Mouse (Mus musculus): ENCODE measurements around the gene 9330161L09Rik. TPM values are rescaled to one million over a fixed set of nuclear protein-coding genes. Genes with fewer than 3 reads are reported as not detected.

The 9330161L09Rik gene
- polyA plus RNA-seq, 1 experiment: 1.1 TPM

DNA sequence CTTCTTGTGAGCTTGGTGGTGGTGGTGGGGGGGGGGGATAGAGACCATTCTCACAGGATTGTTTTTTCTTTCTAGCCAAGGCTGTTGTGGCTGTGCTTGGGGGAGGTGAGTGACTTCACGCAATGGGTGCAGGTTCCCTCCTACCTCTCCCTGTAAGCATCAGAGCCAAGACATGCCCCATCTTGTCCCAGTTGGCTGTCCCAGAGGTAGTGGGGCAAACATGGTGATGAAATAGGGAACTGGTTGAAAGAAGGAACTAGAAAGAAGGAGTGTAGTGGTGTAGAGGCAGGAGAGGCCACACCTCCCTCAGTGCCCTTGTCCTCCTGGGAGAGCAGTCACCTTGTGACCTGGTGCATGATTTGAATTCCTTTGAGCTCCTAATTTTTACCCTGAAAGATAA is 30.0 kb upstream of the 9330161L09Rik start:
- no peak for DNase-seq (ENCODE audit: low read depth in 1 of 2, low spot score in 2 of 2)
- 0 out of 2 replicates have a peak overlapping the region, but pooled peaks have one; percentile 7 for H3K27ac ChIP-seq (ENCODE audit: insufficient read depth, low read length)
- H3K36me3 ChIP-seq (ENCODE audit: control insufficient read depth, insufficient read depth, low read length): peaks cover 25% of the 10 kb centered on the region
- peaks cover 19% of the 10 kb centered on the region; the same call in 1 of the 2 replicates for H3K4me1 ChIP-seq (ENCODE audit: control insufficient read depth, insufficient read depth, insufficient read length)
- no peak overlapping the region for H3K4me3 ChIP-seq (ENCODE audit: extremely low read depth, insufficient read depth, insufficient read length)
- TF ChIP-seq POLR2A (IDR thresholded peaks at IDR 0.05; ENCODE audit: low read depth, low read length) (no peak), CTCF (IDR thresholded peaks at IDR 0.05; ENCODE audit: extremely low read depth, insufficient read depth, insufficient read length, insufficient replicate concordance) (no peak)
- no peaks in the 10 kb centered on the region for H3K27me3 ChIP-seq (ENCODE audit: control insufficient read depth, insufficient read depth, low read length)
- 93% methylated on average over 1 of the region's 1 CpGs for WGBS

DNA sequence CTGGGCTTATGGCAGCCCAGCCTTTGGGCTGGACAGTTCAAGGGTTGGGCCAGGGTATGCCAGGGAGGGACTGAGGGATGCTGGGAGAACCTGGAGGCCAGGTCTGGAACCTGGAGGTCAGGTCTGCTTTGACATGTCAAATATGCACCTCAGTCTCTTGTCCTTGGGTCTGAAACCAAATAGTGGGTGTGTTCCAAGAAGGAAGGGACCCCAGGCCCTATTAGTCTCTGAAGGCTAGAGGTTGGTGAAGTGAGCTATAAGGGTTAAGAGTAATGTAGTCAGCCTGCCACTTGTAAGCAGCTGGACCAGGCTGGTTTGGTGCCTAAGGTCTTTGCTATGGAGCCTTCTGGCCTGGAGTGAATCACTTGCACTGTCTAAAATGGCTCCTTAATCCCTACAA is 27.2 kb upstream of the 9330161L09Rik start:
- peaks cover 17% of the 10 kb centered on the region; the same call in 1 of the 2 replicates for H3K4me1 ChIP-seq (ENCODE audit: control insufficient read depth, insufficient read depth, insufficient read length)
- peak overlapping the region; percentile 50 for H3K4me3 ChIP-seq (ENCODE audit: extremely low read depth, insufficient read depth, insufficient read length)
- peak overlapping the region; percentile 95 for H3K27ac ChIP-seq (ENCODE audit: insufficient read depth, low read length)
- no peaks in the 10 kb centered on the region for H3K27me3 ChIP-seq (ENCODE audit: control insufficient read depth, insufficient read depth, low read length)
- TF ChIP-seq POLR2A (IDR thresholded peaks at IDR 0.05; ENCODE audit: low read depth, low read length) (no peak), CTCF (IDR thresholded peaks at IDR 0.05; ENCODE audit: extremely low read depth, insufficient read depth, insufficient read length, insufficient replicate concordance) (no peak)
- no peak for DNase-seq (ENCODE audit: low read depth in 1 of 2, low spot score in 2 of 2)
- H3K36me3 ChIP-seq (ENCODE audit: control insufficient read depth, insufficient read depth, low read length): peaks cover 13% of the 10 kb centered on the region

DNA sequence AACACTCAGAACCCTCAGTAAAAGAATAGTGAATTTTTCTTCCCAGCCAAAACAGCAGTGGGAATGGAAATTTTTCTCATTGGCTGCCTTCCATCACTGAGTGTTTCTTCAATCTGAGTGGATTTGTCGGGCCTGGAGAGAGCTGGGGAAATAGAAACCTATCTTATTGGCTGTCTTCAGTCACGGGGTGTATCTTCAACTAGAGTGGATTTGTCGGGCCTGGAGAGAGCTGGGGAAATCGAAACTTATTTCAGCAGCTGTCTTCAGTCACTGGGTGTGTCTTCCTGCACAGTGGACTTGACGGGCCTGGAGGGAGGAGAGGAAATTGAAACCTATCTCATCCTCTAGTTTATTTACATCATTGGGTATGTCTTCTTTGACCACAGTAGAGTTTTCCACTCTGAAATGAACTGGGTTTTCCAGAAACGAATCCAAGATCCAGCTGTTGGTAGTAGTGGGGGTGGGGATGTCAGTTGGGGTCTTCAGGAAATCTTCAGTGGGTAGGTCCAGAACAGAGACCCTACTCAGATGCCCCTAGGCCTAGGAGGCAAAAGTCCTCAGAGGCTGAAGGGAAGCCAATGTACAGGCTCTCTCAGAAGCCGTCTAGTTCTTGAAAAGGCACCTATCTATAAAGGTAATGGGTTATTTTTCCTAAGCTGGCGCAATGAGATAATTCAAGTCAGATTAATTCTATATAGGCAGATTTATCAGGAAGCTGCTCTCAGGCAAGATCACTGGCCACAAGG is 26.5 kb upstream of the 9330161L09Rik start, which contains the start of gene Ifi27:
TSS of gene Ifi27 (plus strand) at position 226 of the 746 bp plus-strand sequence.
- Histone ChIP-seq H3K36me3 (ENCODE audit: control insufficient read depth, insufficient read depth, low read length) (peaks cover 8% of the 10 kb centered on the region), H3K27ac (ENCODE audit: insufficient read depth, low read length) (peak within 1 kb of the TSS; percentile 95)

GRCm38 (mm10) chr12:103433430-103433829 is 25.8 kb upstream of the 9330161L09Rik start:
- Histone ChIP-seq H3K27ac (ENCODE audit: insufficient read depth, low read length) (peak overlapping the region; percentile 48; the same call in 1 of the 2 replicates), H3K4me3 (ENCODE audit: extremely low read depth, insufficient read depth, insufficient read length) (no peak overlapping the region), H3K36me3 (ENCODE audit: control insufficient read depth, insufficient read depth, low read length) (peaks cover 4% of the 10 kb centered on the region), H3K27me3 (ENCODE audit: control insufficient read depth, insufficient read depth, low read length) (no peaks in the 10 kb centered on the region), H3K4me1 (ENCODE audit: control insufficient read depth, insufficient read depth, insufficient read length) (peaks cover 17% of the 10 kb centered on the region; the same call in 1 of the 2 replicates)
- TF ChIP-seq POLR2A (IDR thresholded peaks at IDR 0.05; ENCODE audit: low read depth, low read length): no peak
- TF ChIP-seq CTCF (IDR thresholded peaks at IDR 0.05; ENCODE audit: extremely low read depth, insufficient read depth, insufficient read length, insufficient replicate concordance): no peak
- 81% methylated on average over 2 of the region's 2 CpGs for WGBS
- DNase-seq (ENCODE audit: low read depth in 1 of 2, low spot score in 2 of 2): no peak

More for the DNA sequence above, 26.5 kb upstream of the 9330161L09Rik start, which contains the start of gene Ifi27:
- Histone ChIP-seq H3K4me3 (ENCODE audit: extremely low read depth, insufficient read depth, insufficient read length) (peak within 1 kb of the TSS; percentile 50), H3K4me1 (ENCODE audit: control insufficient read depth, insufficient read depth, insufficient read length) (peaks cover 17% of the 10 kb centered on the region; the same call in 1 of the 2 replicates), H3K27me3 (ENCODE audit: control insufficient read depth, insufficient read depth, low read length) (no peaks in the 10 kb centered on the region)
- peak; percentile 64 to 80 for DNase-seq (ENCODE audit: low read depth in 1 of 2, low spot score in 2 of 2)
- WGBS: 24% methylated on average over 8 of the region's 8 CpGs
- TF ChIP-seq POLR2A (IDR thresholded peaks at IDR 0.05; ENCODE audit: low read depth, low read length): peak; percentile 49; the same call in 1 of the 2 replicates
- TF ChIP-seq CTCF (IDR thresholded peaks at IDR 0.05; ENCODE audit: extremely low read depth, insufficient read depth, insufficient read length, insufficient replicate concordance): no peak

- H3K27me3 ChIP-seq (ENCODE audit: control insufficient read depth, insufficient read depth, low read length): no peaks in the 10 kb centered on the region
- no peak overlapping the region for H3K27ac ChIP-seq (ENCODE audit: insufficient read depth, low read length)
- H3K36me3 ChIP-seq (ENCODE audit: control insufficient read depth, insufficient read depth, low read length): peaks cover 11% of the 10 kb centered on the region; the same call in 1 of the 2 replicates
- no peak for TF ChIP-seq POLR2A (IDR thresholded peaks at IDR 0.05; ENCODE audit: low read depth, low read length)
- TF ChIP-seq CTCF (IDR thresholded peaks at IDR 0.05; ENCODE audit: extremely low read depth, insufficient read depth, insufficient read length, insufficient replicate concordance): no peak
- no peak overlapping the region for H3K4me3 ChIP-seq (ENCODE audit: extremely low read depth, insufficient read depth, insufficient read length)
- peaks cover 8% of the 10 kb centered on the region for H3K4me1 ChIP-seq (ENCODE audit: control insufficient read depth, insufficient read depth, insufficient read length)
- 96% methylated on average over 7 of the region's 7 CpGs for WGBS
- DNase-seq (ENCODE audit: low read depth in 1 of 2, low spot score in 2 of 2): no peak
Measured at GRCm38 (mm10) chr12:103426710-103427109, 19.1 kb upstream of the 9330161L09Rik start.

- WGBS: under 1% methylated on average over 33 of the region's 33 CpGs
- no peaks in the 10 kb centered on the region for H3K27me3 ChIP-seq (ENCODE audit: control insufficient read depth, insufficient read depth, low read length)
- peak; percentile 88 for TF ChIP-seq POLR2A (IDR thresholded peaks at IDR 0.05; ENCODE audit: low read depth, low read length)
- TF ChIP-seq CTCF (IDR thresholded peaks at IDR 0.05; ENCODE audit: extremely low read depth, insufficient read depth, insufficient read length, insufficient replicate concordance): peak; percentile 83; the same call in 1 of the 2 replicates
- H3K27ac ChIP-seq (ENCODE audit: insufficient read depth, low read length): peak within 1 kb of the TSS; percentile 61; the same call in 1 of the 2 replicates
- H3K4me1 ChIP-seq (ENCODE audit: control insufficient read depth, insufficient read depth, insufficient read length): peaks cover 8% of the 10 kb centered on the region
- peak; percentile 98 for DNase-seq (ENCODE audit: low read depth in 1 of 2, low spot score in 2 of 2)
- H3K36me3 ChIP-seq (ENCODE audit: control insufficient read depth, insufficient read depth, low read length): peaks cover 12% of the 10 kb centered on the region; the same call in 1 of the 2 replicates
- H3K4me3 ChIP-seq (ENCODE audit: extremely low read depth, insufficient read depth, insufficient read length): peak within 1 kb of the TSS; percentile 95
Measured at GRCm38 (mm10) chr12:103425729-103426470, 18.3 kb upstream of the 9330161L09Rik start, which contains the start of gene Ddx24. Gene Ddx24 (minus strand): TSS chr12:103425830.
